In genomic region chr1:135158633-135159032, GRCm38 (mm10) we compare ENCODE assay signal across 10 mouse cellular contexts. TPM values are rescaled to one million over a fixed set of nuclear protein-coding genes. Genes with fewer than 3 reads are reported as not detected.
DNase-seq lines count a peak whose midpoint lies in the region; ATAC-seq and TF ChIP-seq lines count a peak whose summit lies in the region.
"Had no signal": no experiment of that assay in that cellular context is flagged by ENCODE, and none has a peak within 500 bp of the region (broad histone marks: within the 10 kb centered on the region; RNA-seq: fewer than 3 reads in every experiment).

No protein-coding gene starts in this region.

- 31% methylated on average over 5 of the region's 5 CpGs for WGBS in hindbrain, embryonic 16.5 days
- 60% methylated on average over 5 of the region's 5 CpGs for WGBS in midbrain, embryonic 11.5 days

- H3K27me3 ChIP-seq in hindbrain, embryonic 16.5 days (replicated peaks; ENCODE audit: control insufficient read depth, insufficient read depth, low read length) = no peaks in the 10 kb centered on the region
- H3K27me3 ChIP-seq in midbrain, embryonic 11.5 days (ENCODE audit: control insufficient read depth, insufficient read depth, low read length) = no peaks in the 10 kb centered on the region

- no peak overlapping the region for H3K4me3 ChIP-seq in cortical plate, adult 2 months (ENCODE audit: insufficient read depth, low read length)
- no peak overlapping the region for H3K4me3 ChIP-seq in hindbrain, embryonic 16.5 days (ENCODE audit: low read length)
- no peak overlapping the region for H3K4me3 ChIP-seq in midbrain, embryonic 11.5 days (ENCODE audit: low read depth, low read length)
- H3K4me3 ChIP-seq: liver, embryonic 12.5 days had no signal

- H3K27ac ChIP-seq in cortical plate, adult 2 months (ENCODE audit: insufficient read depth, low read length) = 0 out of 2 replicates have a peak overlapping the region, but pooled peaks have one; percentile 2
- H3K27ac ChIP-seq in hindbrain, embryonic 16.5 days (ENCODE audit: low read depth, low read length) = peak overlapping the region; percentile 83
- no peak overlapping the region for H3K27ac ChIP-seq in midbrain, embryonic 11.5 days (ENCODE audit: low read depth, low read length)
- H3K27ac ChIP-seq: liver, embryonic 12.5 days had no signal

- no peaks in the 10 kb centered on the region for H3K4me1 ChIP-seq in cortical plate, adult 2 months (ENCODE audit: control insufficient read depth, insufficient read depth, low read length)
- H3K4me1 ChIP-seq in hindbrain, embryonic 16.5 days (ENCODE audit: control insufficient read depth, insufficient read depth, low read depth, low read length) = peaks cover 14% of the 10 kb centered on the region
- no peaks in the 10 kb centered on the region; the same call in none of the 2 replicates for H3K4me1 ChIP-seq in midbrain, embryonic 11.5 days (ENCODE audit: control insufficient read depth, insufficient read depth, low read length)

- 0 out of 2 replicates have a peak, but pooled peaks have one; percentile 11 for TF ChIP-seq POLR2A in cortical plate, adult 2 months (IDR thresholded peaks at IDR 0.05; ENCODE audit: extremely low read depth, insufficient read depth, low read length)

- H3K9ac ChIP-seq in hindbrain, embryonic 16.5 days (ENCODE audit: low read depth, low read length) = no peak overlapping the region
- no peak overlapping the region for H3K9ac ChIP-seq in midbrain, embryonic 11.5 days (ENCODE audit: low read length)
- H3K9ac ChIP-seq: liver, embryonic 12.5 days had no signal

- H3K4me2 ChIP-seq in hindbrain, embryonic 16.5 days (ENCODE audit: low read length) = peak overlapping the region; percentile 15; the same call in 1 of the 2 replicates
- no peak overlapping the region for H3K4me2 ChIP-seq in midbrain, embryonic 11.5 days
- H3K4me2 ChIP-seq: liver, embryonic 12.5 days had no signal

- peak; percentile 87 for ATAC-seq in hindbrain, embryonic 16.5 days
- peak; percentile 51 for ATAC-seq in midbrain, embryonic 11.5 days (ENCODE audit: low FRiP score)
- ATAC-seq: liver, embryonic 12.5 days had no signal

- peaks cover 16% of the 10 kb centered on the region for H3K36me3 ChIP-seq in hindbrain, embryonic 16.5 days (ENCODE audit: control insufficient read depth, insufficient read depth, low read length)
- 0 out of 2 replicates have a peak, but pooled peaks cover 3% of the 10 kb centered on the region for H3K36me3 ChIP-seq in midbrain, embryonic 11.5 days (ENCODE audit: control insufficient read depth, insufficient read depth, low read length)

- H3K9me3 ChIP-seq in hindbrain, embryonic 16.5 days (ENCODE audit: control insufficient read depth, low read length) = no peaks in the 10 kb centered on the region
- H3K9me3 ChIP-seq in midbrain, embryonic 11.5 days (ENCODE audit: control insufficient read depth, low read length) = no peaks in the 10 kb centered on the region
- H3K9me3 ChIP-seq: liver, embryonic 12.5 days had no signal

- TF ChIP-seq CTCF in cortical plate, adult 2 months (IDR thresholded peaks at IDR 0.05; ENCODE audit: extremely low read depth, insufficient read depth, low read length) = no peak

- DNase-seq in cerebellum, adult 9-10 months = peak; percentile 61
- DNase-seq in cerebellum, postnatal 36 days = no peak
- DNase-seq in midbrain, embryonic 11.5 days (ENCODE audit: low spot score, missing footprints) = no peak
- no peak for DNase-seq in embryo, embryonic 9.5 days (ENCODE audit: extremely low spot score)
- no peak for DNase-seq in kidney, postnatal 14 days
- DNase-seq in spleen, adult 18-20 months = no peak
- DNase-seq: gastrocnemius, postnatal 10 days had no signal

RNA-seq across cellular contexts. Expression of gene Gpr37l1, which starts 8.8 kb away (rescaled TPM):
- 324 and 331 TPM in 2 replicates for polyA plus RNA-seq in cortical plate, adult 2 months (2012; rRNA removed)
- polyA plus RNA-seq in hindbrain, embryonic 16.5 days (2015; fragmentation: Nextera tagmentation; extraction: Ambion mirVana) = 2.7 and 6.1 TPM in 2 replicates
- not detected in 2 replicates for polyA plus RNA-seq in midbrain, embryonic 11.5 days (2014; fragmentation: Nextera tagmentation; extraction: Ambion mirVana)
- polyA plus RNA-seq: liver, embryonic 12.5 days had no signal

RNA-seq across cellular contexts. Expression of gene Arl8a, which starts 12.0 kb away (rescaled TPM):
- 354 and 358 TPM in 2 replicates for polyA plus RNA-seq in cortical plate, adult 2 months (2012; rRNA removed)
- polyA plus RNA-seq in hindbrain, embryonic 16.5 days (2015; fragmentation: Nextera tagmentation; extraction: Ambion mirVana) = 329 and 392 TPM in 2 replicates
- polyA plus RNA-seq in midbrain, embryonic 11.5 days (2014; fragmentation: Nextera tagmentation; extraction: Ambion mirVana) = 61.3 and 72.2 TPM in 2 replicates

RNA-seq across cellular contexts. Expression of gene Ptpn7, which starts 26.1 kb away (rescaled TPM):
- polyA plus RNA-seq in cortical plate, adult 2 months (2012; rRNA removed) = 0.08 and 0.86 TPM in 2 replicates
- 0.24 and 0.30 TPM in 2 replicates for polyA plus RNA-seq in hindbrain, embryonic 16.5 days (2015; fragmentation: Nextera tagmentation; extraction: Ambion mirVana)
- polyA plus RNA-seq in midbrain, embryonic 11.5 days (2014; fragmentation: Nextera tagmentation; extraction: Ambion mirVana) = 1.4 and 1.6 TPM in 2 replicates

RNA-seq across cellular contexts. Expression of gene Lgr6, which starts 53.6 kb away (rescaled TPM):
- 1.5 and 1.6 TPM in 2 replicates for polyA plus RNA-seq in cortical plate, adult 2 months (2012; rRNA removed)
- 1.4 and 1.7 TPM in 2 replicates for polyA plus RNA-seq in hindbrain, embryonic 16.5 days (2015; fragmentation: Nextera tagmentation; extraction: Ambion mirVana)
- polyA plus RNA-seq in midbrain, embryonic 11.5 days (2014; fragmentation: Nextera tagmentation; extraction: Ambion mirVana) = 0.12 and 0.15 TPM in 2 replicates

Comparison
In these comparisons a context has a peak if more than half of its experiments do, and no peak if none do; other contexts are left out.
1. RNA of gene Gpr37l1, which starts 8.8 kb away (polyA plus RNA-seq): 324 to 331 TPM in cortical plate, adult 2 months; 2.7 to 6.1 TPM in hindbrain, embryonic 16.5 days and not detected in midbrain, embryonic 11.5 days; every median in the first group is over 10 times any median in the second.